Mouse (Mus musculus): ENCODE results near the gene Bri3.

The Bri3 gene

GRCm38 (mm10) chr5:144234222-144234621 is 10.0 kb upstream of the Bri3 start:
- in situ Hi-C loops (cut with MboI, MseI): no loop called here

GRCm38 (mm10) chr5:144234714-144235113 is 9.5 kb upstream of the Bri3 start:
- in situ Hi-C loops (cut with MboI, MseI): no loop called here

- in situ Hi-C loops (cut with MboI, MseI): no loop called here
Measured at GRCm38 (mm10) chr5:144238969-144239368, 5.3 kb upstream of the Bri3 start.

GRCm38 (mm10) chr5:144245592-144245991 is 1.4 kb downstream of the Bri3 start:
- in situ Hi-C loops (cut with MboI, MseI): no loop called here

- in situ Hi-C loops (cut with MboI, MseI): no loop called here
Measured at GRCm38 (mm10) chr5:144246669-144247068, 2.4 kb downstream of the Bri3 start.

- in situ Hi-C loops (cut with MboI, MseI): no loop called here
Measured at GRCm38 (mm10) chr5:144247307-144247706, 3.1 kb downstream of the Bri3 start.

- in situ Hi-C loops (cut with MboI, MseI): no loop called here
Measured at GRCm38 (mm10) chr5:144247906-144248585, 3.8 kb downstream of the Bri3 start.

GRCm38 (mm10) chr5:144249871-144250270 is 5.6 kb downstream of the Bri3 start:
- in situ Hi-C loops (cut with MboI, MseI): no loop called here

GRCm38 (mm10) chr5:144251876-144252577 is 7.8 kb downstream of the Bri3 start:
- in situ Hi-C loops (cut with MboI, MseI): no loop called here

GRCm38 (mm10) chr5:144253212-144253611 is 9.0 kb downstream of the Bri3 start:
- in situ Hi-C loops (cut with MboI, MseI): no loop called here

GRCm38 (mm10) chr5:144254122-144254810 is 10.0 kb downstream of the Bri3 start:
- in situ Hi-C loops (cut with MboI, MseI): no loop called here

GRCm38 (mm10) chr5:144254811-144255631 is 10.8 kb downstream of the Bri3 start:
- in situ Hi-C loops (cut with MboI, MseI): no loop called here

GRCm38 (mm10) chr5:144255632-144256540 is 11.6 kb downstream of the Bri3 start:
- in situ Hi-C loops (cut with MboI, MseI): no loop called here

- in situ Hi-C loops (cut with MboI, MseI): no loop called here
Measured at GRCm38 (mm10) chr5:144256541-144256870, 12.3 kb downstream of the Bri3 start.

GRCm38 (mm10) chr5:144256888-144257287 is 12.7 kb downstream of the Bri3 start:
- in situ Hi-C loops (cut with MboI, MseI): no loop called here

- in situ Hi-C loops (cut with MboI, MseI): no loop called here
Measured at GRCm38 (mm10) chr5:144257451-144258110, 13.3 kb downstream of the Bri3 start.

GRCm38 (mm10) chr5:144258131-144258611 is 13.9 kb downstream of the Bri3 start:
- in situ Hi-C loops (cut with MboI, MseI): no loop called here

- in situ Hi-C loops (cut with MboI, MseI): no loop called here
Measured at GRCm38 (mm10) chr5:144258687-144259086, 14.4 kb downstream of the Bri3 start.

- in situ Hi-C loops (cut with MboI, MseI): no loop called here
Measured at GRCm38 (mm10) chr5:144259228-144259627, 15.0 kb downstream of the Bri3 start.

GRCm38 (mm10) chr5:144260464-144260863 is 16.2 kb downstream of the Bri3 start:
- in situ Hi-C loops (cut with MboI, MseI): no loop called here
